Mouse (Mus musculus) kidney, adult 2 months (tissue): ENCODE data around the gene Cog4. TPM values are rescaled to one million over a fixed set of nuclear protein-coding genes. Genes with fewer than 3 reads are reported as not detected.
"Not testable (repeated sequence)": the region's sequence is repeated elsewhere in the genome, so short reads cannot be mapped to it uniquely, and the experiment has no call there.

ENCODE experiments used
- DNase-seq: peaks from one replicate; pipeline ENCODE4 v3.0.0; 2021
- H3K27ac ChIP-seq: fragments of 200-500 bp; 2 replicates; pipeline ENCODE4 v1.5.1; 2012; ENCODE audit warnings: low read depth, low read length, control low read depth, inconsistent platforms; ENCODE audit not compliant: insufficient read depth
- H3K27me3 ChIP-seq: fragments of 200-500 bp; replicated peaks from 2 replicates; pipeline ENCODE4 v1.6.1; 2012; ENCODE audit warnings: mild to moderate bottlenecking, moderate library complexity, low read length, inconsistent platforms; ENCODE audit not compliant: control insufficient read depth, insufficient read depth
- H3K36me3 ChIP-seq: fragments of 200-500 bp; 2 replicates; pipeline ENCODE4 v1.6.1; 2012; ENCODE audit warnings: mild to moderate bottlenecking, moderate library complexity, low read length, inconsistent platforms; ENCODE audit not compliant: control insufficient read depth, insufficient read depth
- H3K4me1 ChIP-seq: fragments of 200-500 bp; 2 replicates; pipeline ENCODE4 v1.6.1; 2011; ENCODE audit warnings: low read length; ENCODE audit not compliant: control insufficient read depth, insufficient read depth
- H3K4me3 ChIP-seq: fragments of 200-500 bp; 2 replicates; pipeline ENCODE4 v1.5.1; 2011; ENCODE audit warnings: mild to moderate bottlenecking, low read depth, low read length, control low read depth; ENCODE audit not compliant: insufficient read depth
- CTCF ChIP-seq: fragments of 200-500 bp; conservative IDR thresholded peaks from 2 replicates; pipeline ENCODE4 v1.5.1; 2011; ENCODE audit warnings: low read depth, mild to moderate bottlenecking, control low read depth, low read length, moderate library complexity, mixed read lengths; ENCODE audit not compliant: insufficient read depth, insufficient read length
- POLR2A ChIP-seq: fragments of 200-500 bp; IDR thresholded peaks from one replicate; pipeline ENCODE4 v1.6.1; 2011; ENCODE audit warnings: low read depth, low read length, control low read depth
- whole genome bisulfite sequencing: fragments of 180-500 bp; shearing (Covaris S2); methylation state at CpG from one replicate; pipeline ENCODE4 v1.1.7; 2018; 5-methylcytosine and 5-hydroxymethylcytosine counted together
- polyA plus RNA-seq: library from polyadenylated mRNA; depleted of rRNA; stranded (reverse); fragments of >200 nt; gene quantifications from 2 replicates; pipeline ENCODE4 v1.2.3, GENCODE M21; 2012; rRNA removed

Gene Cog4
- polyA plus RNA-seq, 1 experiment: 42.9 TPM

GRCm38 (mm10) chr8:110921492-110922230 is 75.3 kb downstream of the Cog4 start:
- H3K27ac ChIP-seq: no peak overlapping the region
- peak; percentile 51 for DNase-seq
- no peaks in the 10 kb centered on the region for H3K27me3 ChIP-seq
- no peak overlapping the region for H3K4me3 ChIP-seq
- TF ChIP-seq POLR2A (no peak), CTCF (no peak)
- H3K36me3 ChIP-seq: no peaks in the 10 kb centered on the region
- 46% methylated on average over 7 of the region's 7 CpGs for WGBS
- peaks cover 15% of the 10 kb centered on the region; the same call in 1 of the 2 replicates for H3K4me1 ChIP-seq

GRCm38 (mm10) chr8:110925691-110926140 is 79.3 kb downstream of the Cog4 start:
- no peaks in the 10 kb centered on the region for H3K36me3 ChIP-seq
- H3K27me3 ChIP-seq: no peaks in the 10 kb centered on the region
- whole genome bisulfite sequencing: 88% methylated on average over 8 of the region's 8 CpGs
- no peak for DNase-seq
- no peaks in the 10 kb centered on the region; the same call in 1 of the 2 replicates for H3K4me1 ChIP-seq
- TF ChIP-seq CTCF (no peak), POLR2A (no peak)
- H3K27ac ChIP-seq: no peak overlapping the region
- no peak overlapping the region for H3K4me3 ChIP-seq

- Histone ChIP-seq H3K4me1 (0 out of 2 replicates have a peak, but pooled peaks cover under 1% of the 10 kb centered on the region), H3K36me3 (no peaks in the 10 kb centered on the region), H3K27ac (no peak overlapping the region), H3K4me3 (no peak overlapping the region), H3K27me3 (no peaks in the 10 kb centered on the region)
- no peak for TF ChIP-seq POLR2A
- no peak for TF ChIP-seq CTCF
- peak; percentile 26 for DNase-seq
- WGBS: 51% methylated on average over 5 of the region's 5 CpGs
Measured at GRCm38 (mm10) chr8:110926690-110927089, 80.3 kb downstream of the Cog4 start.

GRCm38 (mm10) chr8:110928435-110928834 is 82.0 kb downstream of the Cog4 start:
- no peak for TF ChIP-seq CTCF
- TF ChIP-seq POLR2A: no peak
- Histone ChIP-seq H3K4me3 (no peak overlapping the region), H3K36me3 (no peaks in the 10 kb centered on the region), H3K27me3 (no peaks in the 10 kb centered on the region), H3K27ac (no peak overlapping the region), H3K4me1 (peaks cover 4% of the 10 kb centered on the region; the same call in 1 of the 2 replicates)
- DNase-seq: no peak
- WGBS: 81% methylated on average over 7 of the region's 7 CpGs

- WGBS: 85% methylated on average over 5 of the region's 5 CpGs
- Histone ChIP-seq H3K27ac (no peak overlapping the region), H3K36me3 (no peaks in the 10 kb centered on the region), H3K4me3 (no peak overlapping the region), H3K27me3 (no peaks in the 10 kb centered on the region), H3K4me1 (peaks cover 4% of the 10 kb centered on the region; the same call in 1 of the 2 replicates)
- DNase-seq: no peak
- TF ChIP-seq CTCF: no peak
Measured at GRCm38 (mm10) chr8:110929066-110929465, 82.7 kb downstream of the Cog4 start.

GRCm38 (mm10) chr8:110929672-110930071 is 83.3 kb downstream of the Cog4 start:
- WGBS: 95% methylated on average over 8 of the region's 8 CpGs
- H3K27ac ChIP-seq, H3K27me3 ChIP-seq, H3K36me3 ChIP-seq, H3K4me1 ChIP-seq, H3K4me3 ChIP-seq, DNase-seq: not testable (repeated sequence)

GRCm38 (mm10) chr8:110931176-110931939 is 85.0 kb downstream of the Cog4 start:
- peak; percentile 86 for DNase-seq
- Histone ChIP-seq H3K4me3 (no peak overlapping the region), H3K27me3 (no peaks in the 10 kb centered on the region), H3K27ac (no peak overlapping the region; the same call in 1 of the 2 replicates), H3K36me3 (no peaks in the 10 kb centered on the region), H3K4me1 (peaks cover 4% of the 10 kb centered on the region; the same call in 1 of the 2 replicates)
- TF ChIP-seq POLR2A (no peak), CTCF (no peak)
- 52% methylated on average over 12 of the region's 12 CpGs for WGBS

Other genes with a start within 250 kb of the Cog4 start
- 36.8 and 39.1 TPM in 2 replicates for gene Vac14, start 228.0 kb upstream of the Cog4 start, polyA plus RNA-seq
- gene Mtss1l, start 125.1 kb upstream of the Cog4 start, polyA plus RNA-seq: 23.0 and 25.2 TPM in 2 replicates
- gene Il34, start 40.7 kb upstream of the Cog4 start, polyA plus RNA-seq: 21.8 and 26.3 TPM in 2 replicates
- gene Sf3b3, start 187 bp downstream of the Cog4 start, polyA plus RNA-seq: 22.6 and 25.9 TPM in 2 replicates
- gene Fuk, start 55.9 kb downstream of the Cog4 start, polyA plus RNA-seq: 17.9 and 21.3 TPM in 2 replicates
- gene St3gal2, start 73.3 kb downstream of the Cog4 start, polyA plus RNA-seq: 27.3 and 28.6 TPM in 2 replicates
- 21.6 and 24.3 TPM in 2 replicates for gene Ddx19a, start 151.2 kb downstream of the Cog4 start, polyA plus RNA-seq
- 2.7 and 3.1 TPM in 2 replicates for gene Ddx19b, start 185.2 kb downstream of the Cog4 start, polyA plus RNA-seq
- 35.9 and 36.3 TPM in 2 replicates for gene Aars, start 186.5 kb downstream of the Cog4 start, polyA plus RNA-seq
- gene Exosc6, start 209.7 kb downstream of the Cog4 start, polyA plus RNA-seq: 1.8 TPM in 1 of 2 replicates, not detected in the other
- 0.88 and 1.5 TPM in 2 replicates for gene Clec18a, start 245.8 kb downstream of the Cog4 start, polyA plus RNA-seq
- gene Pdpr, start 248.0 kb downstream of the Cog4 start, polyA plus RNA-seq: 21.5 and 26.1 TPM in 2 replicates